Mouse (Mus musculus): Measurements from ENCODE around the gene Pik3ip1.

Pik3ip1 gene

DNA sequence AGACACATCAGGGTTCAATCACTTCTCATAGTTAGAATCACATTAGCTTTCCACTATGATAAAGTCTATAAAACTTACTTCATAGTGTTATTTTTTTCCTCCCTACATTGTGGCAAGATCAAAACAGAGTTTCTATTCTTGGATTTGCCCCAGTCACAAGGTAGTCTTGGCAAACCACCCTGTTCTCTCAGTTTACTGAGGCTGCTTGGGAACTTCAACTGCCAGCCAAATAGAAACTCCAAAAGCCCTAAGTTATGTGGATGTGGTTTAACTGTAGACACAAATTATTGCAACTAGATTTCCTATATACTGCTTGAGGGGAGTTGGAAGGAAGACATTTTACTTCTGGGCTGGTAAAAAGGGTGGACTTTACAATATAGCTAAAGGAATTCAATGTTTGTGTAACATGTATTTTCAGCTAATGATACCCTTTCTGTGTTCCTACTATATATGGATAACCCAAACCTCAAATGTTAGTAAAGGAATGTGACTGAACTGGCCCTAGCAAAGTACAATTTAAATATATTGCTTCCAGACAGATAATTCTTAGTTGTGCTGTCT is at the start of gene Pik3ip1:
Pik3ip1 (plus strand) TSS at position 511 of the 561 bp plus-strand sequence.
- no peak for DNase-seq (ENCODE audit: low spot score)

DNA sequence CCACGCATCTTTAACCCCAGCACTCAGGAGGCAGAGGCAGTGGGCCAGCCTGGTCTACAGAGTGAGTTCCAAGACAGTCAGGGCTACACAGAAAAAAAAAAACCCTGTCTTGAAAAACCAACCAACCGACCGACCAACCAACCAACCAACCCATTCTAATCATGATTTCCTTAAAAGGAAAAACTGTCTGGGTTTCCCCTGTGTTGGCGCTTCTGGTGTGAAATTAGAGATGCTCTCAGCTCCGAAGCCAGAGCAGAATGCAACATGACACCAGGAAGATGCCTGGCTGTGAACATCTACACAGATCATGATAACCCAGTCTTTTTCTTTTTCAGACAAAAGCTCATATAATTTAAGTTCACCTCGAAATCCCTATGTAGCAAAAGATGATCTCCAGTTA is 47.3 kb upstream of the Pik3ip1 start:
- no peak for DNase-seq (ENCODE audit: low spot score)

GRCm38 (mm10) chr11:3283645-3284044 is 46.6 kb upstream of the Pik3ip1 start:
- DNase-seq (ENCODE audit: low spot score), result no peak

DNA sequence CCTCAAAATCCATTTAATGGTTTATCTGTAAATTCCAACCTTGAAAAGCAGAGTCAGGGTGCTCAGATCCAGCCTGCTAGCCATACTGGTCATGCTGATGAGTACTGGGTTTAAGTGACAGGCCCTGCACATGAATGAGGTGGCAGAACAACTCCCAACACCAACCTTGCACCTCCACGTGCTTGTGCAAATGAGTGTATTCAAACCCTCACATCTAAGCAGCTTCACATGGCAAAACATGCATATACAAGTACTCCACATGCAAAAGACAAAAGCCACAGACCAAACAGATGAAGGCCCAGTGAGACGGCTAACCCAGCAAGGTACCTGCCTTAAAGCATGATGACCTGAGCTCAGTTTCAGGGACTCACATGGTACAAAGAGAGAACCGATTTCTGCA is 44.3 kb upstream of the Pik3ip1 start:
- no peak for DNase-seq (ENCODE audit: low spot score)

DNA sequence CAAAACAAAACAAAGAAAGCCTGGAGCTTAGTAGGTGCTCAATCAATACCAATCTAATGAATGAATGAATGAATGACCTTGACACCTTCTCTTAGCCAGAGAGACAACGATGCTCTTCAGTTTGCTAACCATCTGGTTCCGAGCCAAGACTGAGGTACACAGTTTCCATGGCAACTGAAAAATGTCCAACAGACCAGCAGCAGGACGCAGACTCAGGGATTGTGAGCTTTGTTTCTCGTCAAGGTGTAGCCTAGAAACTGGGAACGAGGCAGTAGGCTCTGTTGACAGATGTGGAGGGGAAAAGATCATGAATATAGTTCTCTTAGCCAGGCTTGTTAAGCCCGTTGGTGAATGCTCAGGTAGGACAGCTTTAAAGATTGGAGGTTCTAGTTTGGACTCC is 43.1 kb upstream of the Pik3ip1 start:
- no peak for DNase-seq (ENCODE audit: low spot score)

DNA sequence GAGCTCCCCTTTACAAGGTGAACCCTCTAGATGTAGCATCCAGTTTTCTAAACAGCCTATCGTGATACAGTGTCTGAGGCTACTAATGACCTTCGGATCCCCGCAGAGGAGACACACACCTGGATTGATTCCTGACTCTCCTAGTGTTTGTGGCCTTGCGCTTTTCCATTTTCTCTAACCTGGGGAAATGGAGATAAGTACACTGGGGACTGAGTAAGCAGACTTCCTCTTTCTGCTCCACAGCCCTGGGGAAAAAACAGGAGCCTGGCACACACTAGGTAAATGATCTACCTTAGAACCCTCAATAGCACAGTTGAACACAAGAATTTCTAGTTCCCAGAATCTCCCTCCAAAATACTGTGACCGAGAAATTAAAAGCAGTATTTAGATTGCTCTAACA is 42.3 kb upstream of the Pik3ip1 start:
- no peak for DNase-seq (ENCODE audit: low spot score)

DNA sequence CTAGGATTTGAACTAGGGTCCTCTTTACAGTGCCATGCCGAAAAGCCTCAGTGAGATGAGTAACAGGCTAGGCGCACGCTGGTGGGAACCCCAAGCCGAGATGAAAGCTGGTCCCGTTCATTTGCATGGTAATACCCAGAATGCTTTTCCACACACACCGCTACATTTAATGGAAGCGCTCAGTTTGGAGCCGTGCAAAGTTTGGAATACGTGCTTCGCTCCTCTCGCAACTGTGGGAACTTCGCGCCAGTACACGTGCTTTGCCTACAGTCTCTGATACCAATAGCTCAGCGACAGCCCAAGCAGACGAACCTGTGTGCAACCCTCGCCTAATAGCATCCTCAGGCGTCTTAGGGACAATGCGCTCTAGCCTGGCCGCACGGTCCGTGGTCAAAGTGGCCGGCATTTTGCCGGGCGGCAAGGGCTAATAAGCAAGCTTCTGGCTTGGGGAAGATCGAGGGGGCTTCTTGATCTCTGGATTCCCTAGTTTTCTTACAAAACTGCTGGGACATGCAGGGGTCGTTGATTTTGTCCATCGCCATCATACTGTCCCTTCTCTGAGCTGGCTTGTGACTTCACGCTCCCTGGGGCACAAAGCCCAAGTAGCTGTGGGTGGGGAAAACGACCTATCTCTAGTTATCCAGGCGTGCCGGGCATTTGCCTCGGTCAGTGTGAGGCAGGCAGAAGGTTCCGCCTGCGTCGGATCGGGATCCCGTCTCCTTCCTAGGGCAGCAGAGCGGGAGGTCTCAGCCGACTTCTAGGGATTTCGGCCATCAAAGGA is 41.5 kb upstream of the Pik3ip1 start, which contains the start of gene Patz1:
Patz1 (plus strand) TSS at position 354 of the 781 bp plus-strand sequence.
- peak; percentile 84 for DNase-seq (ENCODE audit: low spot score)

DNA sequence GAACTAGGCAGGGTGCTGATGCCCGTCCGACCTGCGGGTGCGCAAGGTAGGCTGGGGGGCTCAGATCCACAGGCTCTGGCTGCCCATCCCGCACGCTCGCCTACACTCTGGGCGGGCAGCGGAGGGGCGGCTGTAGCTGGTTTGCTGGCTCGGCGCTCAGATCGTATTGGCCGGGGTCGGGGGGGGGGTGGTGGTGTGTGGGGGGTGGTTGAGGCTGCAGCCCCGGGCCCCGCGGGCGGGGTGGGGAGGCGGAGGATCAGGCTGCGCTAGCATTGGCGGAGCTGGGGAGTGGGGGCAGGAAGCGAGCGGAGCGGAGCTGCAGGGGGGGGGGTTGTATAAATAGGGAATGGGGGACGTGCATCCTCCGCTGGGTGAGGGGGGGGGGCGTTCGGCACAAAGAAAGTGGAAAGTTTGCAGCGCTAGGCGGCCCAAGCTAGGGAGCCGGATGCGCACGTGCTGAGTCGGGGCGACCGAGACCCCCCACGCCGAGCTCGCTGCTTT is 40.8 kb upstream of the Pik3ip1 start:
- peak; percentile 87 for DNase-seq (ENCODE audit: low spot score)

DNA sequence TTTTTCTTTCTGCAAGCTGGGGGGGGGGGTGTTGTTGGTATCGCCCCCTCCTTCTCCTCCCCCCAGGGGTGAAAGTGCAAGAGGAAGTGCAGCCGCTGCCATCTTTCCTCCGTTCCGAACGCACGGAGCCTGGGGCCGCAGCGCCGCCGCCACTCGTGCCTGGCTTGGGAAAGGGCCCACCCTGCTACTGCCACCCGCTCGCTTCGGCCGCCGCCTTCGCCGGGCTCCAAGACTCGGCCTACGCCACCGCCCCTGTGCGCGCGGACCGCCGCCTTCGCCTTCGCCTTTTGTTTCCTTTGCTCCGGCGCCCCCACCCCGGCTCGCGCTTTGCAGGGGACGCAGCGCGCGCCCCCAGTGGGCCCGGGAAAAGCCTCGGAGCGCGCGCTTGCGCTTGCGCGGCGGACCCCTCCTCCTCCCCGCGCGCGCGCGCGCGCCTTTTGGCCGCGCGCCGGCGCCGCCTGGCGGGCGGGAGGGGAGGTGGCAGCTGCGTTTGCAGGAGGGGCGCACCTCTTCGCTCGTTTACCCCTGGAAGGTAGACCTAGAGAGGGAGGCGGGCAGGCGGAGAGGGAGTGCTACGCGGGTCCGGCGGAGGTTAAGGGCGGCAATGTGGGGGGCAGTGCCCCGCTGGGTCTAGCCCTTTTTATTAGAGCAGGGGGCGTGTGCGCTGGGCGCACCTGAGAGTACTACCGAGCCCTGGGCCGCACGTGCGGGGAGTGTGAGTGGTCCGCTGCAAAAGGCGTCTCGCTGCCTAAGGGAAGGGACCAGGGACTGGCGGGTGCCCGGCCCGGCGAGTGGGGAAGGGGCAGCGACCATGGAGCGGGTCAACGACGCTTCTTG is 40.2 kb upstream of the Pik3ip1 start:
- peak; percentile 84 for DNase-seq (ENCODE audit: low spot score)

DNA sequence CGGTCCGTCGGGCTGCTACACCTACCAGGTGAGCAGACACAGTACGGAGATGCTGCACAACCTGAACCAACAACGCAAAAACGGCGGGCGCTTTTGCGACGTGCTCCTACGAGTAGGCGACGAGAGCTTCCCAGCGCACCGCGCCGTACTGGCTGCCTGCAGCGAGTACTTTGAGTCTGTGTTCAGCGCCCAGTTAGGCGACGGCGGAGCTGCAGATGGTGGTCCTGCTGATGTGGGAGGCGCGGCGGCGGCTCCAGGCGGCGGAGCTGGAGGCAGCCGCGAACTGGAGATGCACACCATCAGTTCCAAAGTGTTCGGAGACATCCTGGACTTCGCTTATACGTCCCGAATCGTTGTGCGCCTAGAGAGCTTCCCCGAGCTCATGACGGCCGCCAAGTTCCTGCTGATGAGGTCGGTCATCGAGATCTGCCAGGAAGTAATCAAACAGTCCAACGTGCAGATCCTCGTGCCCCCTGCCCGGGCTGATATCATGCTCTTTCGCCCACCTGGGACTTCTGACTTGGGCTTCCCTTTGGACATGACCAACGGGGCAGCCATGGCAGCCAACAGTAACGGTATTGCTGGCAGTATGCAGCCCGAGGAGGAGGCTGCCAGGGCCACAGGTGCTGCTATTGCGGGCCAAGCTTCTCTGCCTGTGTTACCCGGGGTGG is 39.4 kb upstream of the Pik3ip1 start:
- DNase-seq (ENCODE audit: low spot score), result peak; percentile 51

GRCm38 (mm10) chr11:3291311-3292061 is 38.7 kb upstream of the Pik3ip1 start:
- DNase-seq (ENCODE audit: low spot score), result peak; percentile 44

GRCm38 (mm10) chr11:3292062-3292421 is 38.2 kb upstream of the Pik3ip1 start:
- DNase-seq (ENCODE audit: low spot score), result peak; percentile 76

GRCm38 (mm10) chr11:3292711-3293249 is 37.4 kb upstream of the Pik3ip1 start:
- peak; percentile 88 for DNase-seq (ENCODE audit: low spot score)

GRCm38 (mm10) chr11:3293361-3293760 is 36.8 kb upstream of the Pik3ip1 start:
- no peak for DNase-seq (ENCODE audit: low spot score)

- no peak for DNase-seq (ENCODE audit: low spot score)
Measured at GRCm38 (mm10) chr11:3294641-3295040, 35.6 kb upstream of the Pik3ip1 start.

DNA sequence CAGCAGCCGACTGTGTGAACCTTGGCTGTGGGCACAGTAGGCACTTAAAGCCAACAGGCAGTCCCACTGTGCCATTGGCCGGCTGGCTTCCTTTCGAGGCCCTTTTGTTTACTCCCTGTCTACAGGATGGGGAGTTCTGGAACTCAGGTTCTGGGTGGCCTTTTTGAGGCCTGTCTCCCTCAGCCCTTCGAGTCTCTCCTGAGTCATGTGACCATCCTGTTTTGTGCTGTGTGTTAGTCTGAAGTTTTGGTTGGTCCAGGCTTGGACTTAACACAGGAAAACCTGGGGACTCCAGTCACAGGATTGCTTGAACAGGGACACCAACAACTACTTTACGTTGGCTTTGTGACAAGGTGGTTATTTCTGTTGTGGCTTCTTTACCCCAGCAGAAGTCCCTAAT is 34.1 kb upstream of the Pik3ip1 start:
- no peak for DNase-seq (ENCODE audit: low spot score)

GRCm38 (mm10) chr11:3297871-3298812 is 32.1 kb upstream of the Pik3ip1 start:
- DNase-seq (ENCODE audit: low spot score), result no peak

- no peak for DNase-seq (ENCODE audit: low spot score)
Measured at GRCm38 (mm10) chr11:3298813-3299185, 31.4 kb upstream of the Pik3ip1 start.

GRCm38 (mm10) chr11:3301075-3301474 is 29.1 kb upstream of the Pik3ip1 start:
- DNase-seq (ENCODE audit: low spot score), result no peak

DNA sequence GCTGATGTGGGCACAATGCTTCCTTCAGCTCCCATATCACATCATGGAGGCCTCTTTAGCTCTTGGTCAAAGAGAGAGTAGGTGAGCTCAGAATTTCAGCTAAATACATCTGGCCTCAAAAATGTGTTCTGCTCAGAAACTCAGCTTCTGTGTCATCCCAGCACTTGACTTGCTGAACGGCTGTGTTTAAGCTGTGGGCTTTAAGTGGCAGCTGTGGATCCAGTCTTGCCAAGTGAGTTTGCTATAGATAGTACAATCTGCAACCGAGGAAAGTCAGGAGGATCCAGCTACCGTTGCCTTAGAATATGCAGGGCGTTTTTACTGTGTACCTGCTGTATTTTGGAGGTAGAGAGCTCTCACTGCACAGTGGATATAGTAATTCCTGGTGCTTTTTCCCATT is 27.8 kb upstream of the Pik3ip1 start:
- no peak for DNase-seq (ENCODE audit: low spot score)
